Mouse (Mus musculus) kidney, adult 2 months (tissue): ENCODE data around the gene Tnfrsf23. TPM values are rescaled to one million over a fixed set of nuclear protein-coding genes. Genes with fewer than 3 reads are reported as not detected.
"Not testable (repeated sequence)": the region's sequence is repeated elsewhere in the genome, so short reads cannot be mapped to it uniquely, and the experiment has no call there.

Experiments used
- DNase-seq: peaks from one replicate; pipeline ENCODE4 v3.0.0; 2021
- H3K27ac ChIP-seq: fragments of 200-500 bp; 2 replicates; pipeline ENCODE4 v1.5.1; 2012; ENCODE audit warnings: low read depth, low read length, control low read depth, inconsistent platforms; ENCODE audit not compliant: insufficient read depth
- H3K27me3 ChIP-seq: fragments of 200-500 bp; replicated peaks from 2 replicates; pipeline ENCODE4 v1.6.1; 2012; ENCODE audit warnings: mild to moderate bottlenecking, moderate library complexity, low read length, inconsistent platforms; ENCODE audit not compliant: control insufficient read depth, insufficient read depth
- H3K36me3 ChIP-seq: fragments of 200-500 bp; 2 replicates; pipeline ENCODE4 v1.6.1; 2012; ENCODE audit warnings: mild to moderate bottlenecking, moderate library complexity, low read length, inconsistent platforms; ENCODE audit not compliant: control insufficient read depth, insufficient read depth
- H3K4me1 ChIP-seq: fragments of 200-500 bp; 2 replicates; pipeline ENCODE4 v1.6.1; 2011; ENCODE audit warnings: low read length; ENCODE audit not compliant: control insufficient read depth, insufficient read depth
- H3K4me3 ChIP-seq: fragments of 200-500 bp; 2 replicates; pipeline ENCODE4 v1.5.1; 2011; ENCODE audit warnings: mild to moderate bottlenecking, low read depth, low read length, control low read depth; ENCODE audit not compliant: insufficient read depth
- CTCF ChIP-seq: fragments of 200-500 bp; conservative IDR thresholded peaks from 2 replicates; pipeline ENCODE4 v1.5.1; 2011; ENCODE audit warnings: low read depth, mild to moderate bottlenecking, control low read depth, low read length, moderate library complexity, mixed read lengths; ENCODE audit not compliant: insufficient read depth, insufficient read length
- POLR2A ChIP-seq: fragments of 200-500 bp; IDR thresholded peaks from one replicate; pipeline ENCODE4 v1.6.1; 2011; ENCODE audit warnings: low read depth, low read length, control low read depth
- WGBS: fragments of 180-500 bp; shearing (Covaris S2); methylation state at CpG from one replicate; pipeline ENCODE4 v1.1.7; 2018; 5-methylcytosine and 5-hydroxymethylcytosine counted together
- polyA plus RNA-seq: library from polyadenylated mRNA; depleted of rRNA; stranded (reverse); fragments of >200 nt; gene quantifications from 2 replicates; pipeline ENCODE4 v1.2.3, GENCODE M21; 2012

Tnfrsf23 gene
- polyA plus RNA-seq, 1 experiment: 3.0 TPM

- no peak for TF ChIP-seq CTCF
- TF ChIP-seq POLR2A: no peak
Measured at GRCm38 (mm10) chr7:143694550-143694949, 8.9 kb upstream of the Tnfrsf23 start.

GRCm38 (mm10) chr7:143692746-143693510 lies 7.3 kb upstream of the Tnfrsf23 start:
- Histone ChIP-seq H3K4me1 (no peaks in the 10 kb centered on the region), H3K27me3 (no peaks in the 10 kb centered on the region), H3K4me3 (no peak overlapping the region), H3K27ac (no peak overlapping the region), H3K36me3 (peaks cover 2% of the 10 kb centered on the region)
- DNase-seq: no peak
- WGBS: 95% methylated on average over 12 of the region's 12 CpGs
- TF ChIP-seq POLR2A: no peak
- TF ChIP-seq CTCF: no peak

More at GRCm38 (mm10) chr7:143694550-143694949, 8.9 kb upstream of the Tnfrsf23 start:
- no peak for DNase-seq
- H3K4me3 ChIP-seq: no peak overlapping the region
- no peaks in the 10 kb centered on the region for H3K27me3 ChIP-seq
- H3K27ac ChIP-seq: no peak overlapping the region
- peaks cover 2% of the 10 kb centered on the region for H3K36me3 ChIP-seq
- 92% methylated on average over 7 of the region's 7 CpGs for WGBS
- H3K4me1 ChIP-seq: no peaks in the 10 kb centered on the region

- WGBS: 97% methylated on average over 4 of the region's 4 CpGs
Measured at GRCm38 (mm10) chr7:143691909-143692308, 6.2 kb upstream of the Tnfrsf23 start.

GRCm38 (mm10) chr7:143691181-143691580 lies 5.5 kb upstream of the Tnfrsf23 start:
- 86% methylated on average over 5 of the region's 5 CpGs for WGBS
- H3K4me3 ChIP-seq: no peak overlapping the region
- no peaks in the 10 kb centered on the region for H3K4me1 ChIP-seq
- no peak for DNase-seq
- H3K36me3 ChIP-seq: peaks cover 2% of the 10 kb centered on the region
- TF ChIP-seq CTCF: no peak
- no peak for TF ChIP-seq POLR2A
- no peaks in the 10 kb centered on the region for H3K27me3 ChIP-seq
- no peak overlapping the region for H3K27ac ChIP-seq

More at GRCm38 (mm10) chr7:143691909-143692308, 6.2 kb upstream of the Tnfrsf23 start:
- TF ChIP-seq CTCF: no peak
- TF ChIP-seq POLR2A: no peak
- Histone ChIP-seq H3K4me1 (no peaks in the 10 kb centered on the region), H3K27me3 (no peaks in the 10 kb centered on the region), H3K36me3 (peaks cover 2% of the 10 kb centered on the region), H3K4me3 (no peak overlapping the region), H3K27ac (no peak overlapping the region)
- no peak for DNase-seq

GRCm38 (mm10) chr7:143689946-143690345 lies 4.3 kb upstream of the Tnfrsf23 start:
- Histone ChIP-seq H3K4me3 (no peak overlapping the region), H3K4me1 (no peaks in the 10 kb centered on the region), H3K27ac (no peak overlapping the region), H3K27me3 (no peaks in the 10 kb centered on the region), H3K36me3 (peaks cover 2% of the 10 kb centered on the region)
- 89% methylated on average over 4 of the region's 4 CpGs for WGBS
- TF ChIP-seq POLR2A: no peak
- no peak for TF ChIP-seq CTCF
- DNase-seq: no peak

GRCm38 (mm10) chr7:143689481-143689880 lies 3.8 kb upstream of the Tnfrsf23 start:
- H3K4me1 ChIP-seq: no peaks in the 10 kb centered on the region
- no peak overlapping the region for H3K27ac ChIP-seq
- 76% methylated on average over 7 of the region's 7 CpGs for WGBS
- no peaks in the 10 kb centered on the region for H3K27me3 ChIP-seq
- no peak for DNase-seq
- H3K4me3 ChIP-seq: no peak overlapping the region
- TF ChIP-seq CTCF: no peak
- TF ChIP-seq POLR2A: no peak
- peaks cover 2% of the 10 kb centered on the region for H3K36me3 ChIP-seq

GRCm38 (mm10) chr7:143686676-143687075 lies 1.0 kb upstream of the Tnfrsf23 start:
- not testable (repeated sequence) for H3K27me3 ChIP-seq, H3K4me1 ChIP-seq, H3K4me3 ChIP-seq, H3K36me3 ChIP-seq, H3K27ac ChIP-seq, DNase-seq
- 74% methylated on average over 3 of the region's 3 CpGs for WGBS

- not testable (repeated sequence) for H3K4me1 ChIP-seq, DNase-seq, H3K27ac ChIP-seq, H3K36me3 ChIP-seq, H3K27me3 ChIP-seq, H3K4me3 ChIP-seq
- 19% methylated on average over 4 of the region's 4 CpGs for WGBS
Measured at GRCm38 (mm10) chr7:143686191-143686590, 519 bp upstream of the Tnfrsf23 start.

GRCm38 (mm10) chr7:143684569-143684968 lies 1.1 kb downstream of the Tnfrsf23 start:
- peak; percentile 55 for DNase-seq
- not testable (repeated sequence) for H3K27me3 ChIP-seq
- WGBS: 54% methylated on average over 2 of the region's 2 CpGs

More at GRCm38 (mm10) chr7:143684569-143684968, 1.1 kb downstream of the Tnfrsf23 start:
- H3K4me3 ChIP-seq, H3K27ac ChIP-seq, H3K4me1 ChIP-seq, H3K36me3 ChIP-seq: not testable (repeated sequence)
